Mouse (Mus musculus) myocyte (in vitro differentiated cells): ENCODE measurements around the gene Macrod1. TPM values are rescaled to one million over a fixed set of nuclear protein-coding genes. Genes with fewer than 3 reads are reported as not detected.

Experiments
- H3K27me3 ChIP-seq: one replicate; pipeline ENCODE4 v1.6.1; 2011; ENCODE audit not compliant: control insufficient read depth, insufficient read depth, insufficient read length
- H3K36me3 ChIP-seq: one replicate; pipeline ENCODE4 v1.6.1; 2011; ENCODE audit not compliant: control insufficient read depth, insufficient read depth
- H3K4me2 ChIP-seq: one replicate; pipeline ENCODE4 v1.6.1; 2011; ENCODE audit warnings: low read depth, control low read depth
- H3K4me3 ChIP-seq: one replicate; pipeline ENCODE4 v1.5.1; 2011; ENCODE audit warnings: mild to moderate bottlenecking, control low read depth, moderate library complexity
- H3K79me2 ChIP-seq: one replicate; pipeline ENCODE4 v1.6.1; 2011; ENCODE audit not compliant: control insufficient read depth, insufficient read depth
- H3ac ChIP-seq: one replicate; pipeline ENCODE4 v1.6.1; 2011; ENCODE audit not compliant: control insufficient read depth, insufficient read length
- CEBPB ChIP-seq: IDR thresholded peaks from 2 replicates; pipeline ENCODE4 v1.6.1; 2011; ENCODE audit warnings: mild to moderate bottlenecking, moderate library complexity; ENCODE audit not compliant: poor library complexity, insufficient read depth, severe bottlenecking
- E2F4 ChIP-seq: IDR thresholded peaks from one replicate; pipeline ENCODE4 v1.6.1; 2011; ENCODE audit warnings: mild to moderate bottlenecking, control low read depth, moderate library complexity; ENCODE audit not compliant: insufficient read depth
- MAX ChIP-seq: IDR thresholded peaks from one replicate; pipeline ENCODE4 v1.6.1; 2011; ENCODE audit warnings: low read depth, mild to moderate bottlenecking, control low read depth
- MYOD1 ChIP-seq, 3 experiments: IDR thresholded peaks; one replicate each; pipeline ENCODE4 v1.6.1; 2011; ENCODE audit warnings: control low read depth in 2 of 3, low read depth in 2 of 3, mild to moderate bottlenecking in 2 of 3, moderate library complexity in 1 of 3; ENCODE audit not compliant: insufficient read length in 2 of 3, control insufficient read depth in 1 of 3
- MYOG ChIP-seq, 3 experiments: IDR thresholded peaks; one replicate each; pipeline ENCODE4 v1.6.1; 2011; ENCODE audit warnings: control low read depth in 2 of 3, low read depth in 2 of 3, mild to moderate bottlenecking in 2 of 3; ENCODE audit not compliant: insufficient read length in 2 of 3, control insufficient read depth in 1 of 3, insufficient read depth in 1 of 3
- POLR2A ChIP-seq: IDR thresholded peaks from one replicate; pipeline ENCODE4 v1.6.1; 2011; ENCODE audit warnings: low read depth, mild to moderate bottlenecking, control low read depth, moderate library complexity; ENCODE audit not compliant: insufficient read length
- POLR2AphosphoS2 ChIP-seq: IDR thresholded peaks from one replicate; pipeline ENCODE4 v1.6.1; 2011; ENCODE audit warnings: low read depth, control low read depth; ENCODE audit not compliant: insufficient read length
- REST ChIP-seq: IDR thresholded peaks from one replicate; pipeline ENCODE4 v1.6.1; 2011; ENCODE audit warnings: mild to moderate bottlenecking, control low read depth, moderate library complexity; ENCODE audit not compliant: insufficient read depth, insufficient read length
- SRF ChIP-seq: IDR thresholded peaks from one replicate; pipeline ENCODE4 v1.6.1; 2011; ENCODE audit warnings: low read depth; ENCODE audit not compliant: control insufficient read depth, insufficient read length
- TCF12 ChIP-seq: IDR thresholded peaks from one replicate; pipeline ENCODE4 v1.6.1; 2011; ENCODE audit warnings: mild to moderate bottlenecking, control low read depth; ENCODE audit not compliant: poor library complexity, insufficient read depth, severe bottlenecking
- TCF3 ChIP-seq: IDR thresholded peaks from one replicate; pipeline ENCODE4 v1.6.1; 2011; ENCODE audit warnings: low read depth, control low read depth; ENCODE audit not compliant: insufficient read length
- USF1 ChIP-seq: IDR thresholded peaks from one replicate; pipeline ENCODE4 v1.6.1; 2011; ENCODE audit warnings: low read depth, mild to moderate bottlenecking, control low read depth, moderate library complexity
- polyA plus RNA-seq: library from polyadenylated mRNA; unstranded; fragments of >200 nt; fragmentation: generic; extraction: Trizol; gene quantifications from one replicate; pipeline ENCODE4 v1.2.1, GENCODE M21; 2012; ENCODE audit warnings: missing spikeins

The Macrod1 gene
- polyA plus RNA-seq, 1 experiment, result 82.4 TPM

DNA sequence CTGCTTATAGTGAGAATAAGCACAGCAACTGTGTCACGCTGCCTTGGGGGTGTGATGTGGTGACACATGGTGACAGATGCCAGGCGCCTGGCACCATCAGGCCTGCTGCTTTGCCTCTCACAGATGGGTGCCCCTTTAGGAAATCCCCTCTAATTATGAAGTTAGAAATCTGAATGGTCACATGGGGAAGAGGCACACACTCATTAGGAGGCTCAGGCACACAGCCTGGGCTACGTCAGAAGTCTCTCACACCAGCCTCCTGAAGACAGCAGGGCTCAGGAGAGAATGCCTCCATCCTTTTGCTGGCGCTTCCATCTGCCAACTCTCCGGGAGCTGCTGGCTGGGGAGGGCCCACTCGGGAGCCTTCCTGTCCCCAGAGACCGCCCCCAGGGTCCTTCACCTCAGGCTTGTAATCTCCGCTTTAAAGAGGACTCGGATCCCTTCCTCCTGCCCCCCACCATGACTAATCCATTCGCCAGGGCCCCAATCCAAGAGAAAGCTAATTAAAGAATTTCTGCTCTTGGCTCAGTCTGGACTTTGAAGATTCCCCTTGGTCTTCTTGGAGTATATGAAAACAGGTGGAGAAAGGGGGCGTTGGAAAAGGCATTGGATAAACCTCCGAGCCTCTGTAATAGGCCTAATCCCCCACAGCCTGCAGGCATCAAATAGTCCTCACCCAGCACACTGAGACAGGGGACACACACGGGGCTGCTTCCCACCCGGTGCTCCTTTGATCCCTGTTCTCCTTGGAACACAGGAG is 26.6 kb downstream of the Macrod1 start:
- Histone ChIP-seq H3K4me3 (no peak overlapping the region), H3ac (no peak overlapping the region), H3K79me2 (no peaks in the 10 kb centered on the region), H3K4me2 (no peak overlapping the region), H3K27me3 (no peaks in the 10 kb centered on the region), H3K36me3 (no peaks in the 10 kb centered on the region)
- TF ChIP-seq POLR2A (no peak), CEBPB (no peak), MAX (no peak), USF1 (no peak), REST (no peak), SRF (no peak), POLR2AphosphoS2 (no peak), TCF3 (peak; percentile 67), E2F4 (no peak), MYOD1 (IDR thresholded peaks at IDR 0.05; ENCODE audit: control insufficient read depth in 1 of 3, insufficient read length in 2 of 3, low read depth in 2 of 3) (peak in 2 of 3 experiments; percentile 55 to 91), TCF12 (peak; percentile 25), MYOG (IDR thresholded peaks at IDR 0.05; ENCODE audit: control insufficient read depth in 1 of 3, insufficient read depth in 1 of 3, insufficient read length in 2 of 3, low read depth in 2 of 3) (peak in 2 of 3 experiments; percentile 4 to 80)

DNA sequence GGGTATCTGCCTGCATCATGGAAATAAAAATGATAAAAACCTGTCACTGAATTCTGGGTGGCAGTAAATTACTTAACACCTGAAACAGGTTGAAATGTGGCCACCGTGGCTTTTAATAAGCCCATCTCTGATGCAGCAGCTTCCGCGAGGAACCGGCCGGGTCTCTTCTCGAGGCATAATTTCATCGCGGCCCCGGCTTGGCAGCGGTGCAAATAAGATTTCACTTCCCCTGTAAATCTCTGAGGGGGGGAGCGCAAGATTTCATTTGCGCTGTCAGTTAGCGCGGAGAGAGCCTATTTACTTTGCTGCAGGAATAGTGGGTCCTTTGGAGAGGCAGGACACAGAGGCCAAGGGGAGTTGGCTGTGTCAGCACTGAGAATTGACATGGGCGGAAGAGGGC is 28.1 kb downstream of the Macrod1 start:
- TF ChIP-seq REST, result no peak
- TF ChIP-seq MYOD1 (IDR thresholded peaks at IDR 0.05; ENCODE audit: control insufficient read depth in 1 of 3, insufficient read length in 2 of 3, low read depth in 2 of 3), result no peak
- no peak for TF ChIP-seq MAX
- Histone ChIP-seq H3K36me3 (no peaks in the 10 kb centered on the region), H3K27me3 (no peaks in the 10 kb centered on the region), H3K4me2 (no peak overlapping the region), H3K4me3 (no peak overlapping the region), H3ac (no peak overlapping the region), H3K79me2 (no peaks in the 10 kb centered on the region)

DNA sequence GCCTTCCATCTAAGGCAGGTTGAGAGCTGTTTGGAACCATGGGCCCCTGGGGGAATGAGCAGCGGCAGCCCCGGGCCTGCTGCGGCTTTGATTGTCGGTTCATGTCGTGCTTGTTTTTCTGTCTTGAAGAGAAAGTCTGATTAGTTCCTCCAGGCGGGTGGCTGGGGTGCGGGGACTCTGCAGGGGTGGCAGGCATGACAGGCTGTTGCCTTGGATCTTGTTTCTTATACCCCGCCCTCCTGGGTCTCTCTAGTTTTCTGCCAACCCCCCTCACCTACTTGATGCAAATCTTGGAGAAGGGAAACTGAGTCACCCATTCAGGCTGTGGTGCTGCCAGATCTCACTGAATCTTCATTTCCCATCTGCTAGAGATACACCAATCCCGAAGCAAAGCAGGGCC is 31.9 kb downstream of the Macrod1 start:
- no peaks in the 10 kb centered on the region for H3K79me2 ChIP-seq

DNA sequence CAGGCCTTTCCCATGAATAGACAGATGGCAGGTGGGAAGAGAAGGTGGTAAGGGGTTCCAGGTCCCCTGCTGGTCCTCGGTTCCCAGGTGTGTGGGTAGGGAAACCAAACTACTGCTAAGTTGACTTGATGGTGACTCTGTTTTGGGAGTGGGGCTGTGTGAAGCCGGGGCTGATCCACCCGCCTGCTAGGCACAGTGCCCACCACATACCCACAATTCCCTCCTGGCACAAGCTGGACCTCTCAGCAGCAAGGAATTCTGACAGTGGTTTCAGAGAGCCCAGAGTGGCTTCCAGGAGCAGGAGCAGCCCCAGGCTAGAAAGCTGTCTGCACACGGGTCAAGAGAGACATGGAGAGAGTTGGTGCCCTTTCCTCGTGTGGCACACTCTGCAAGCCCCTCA is 32.4 kb downstream of the Macrod1 start:
- TF ChIP-seq MAX, result no peak
- TF ChIP-seq MYOG (IDR thresholded peaks at IDR 0.05; ENCODE audit: control insufficient read depth in 1 of 3, insufficient read depth in 1 of 3, insufficient read length in 2 of 3, low read depth in 2 of 3), result peak in 1 of 3 experiments; percentile 28
- no peak for TF ChIP-seq SRF
- TF ChIP-seq POLR2A, result no peak
- TF ChIP-seq POLR2AphosphoS2, result no peak
- H3K4me3 ChIP-seq, result no peak overlapping the region
- H3K79me2 ChIP-seq, result no peaks in the 10 kb centered on the region
- H3K36me3 ChIP-seq, result no peaks in the 10 kb centered on the region
- H3K27me3 ChIP-seq, result no peaks in the 10 kb centered on the region
- no peak overlapping the region for H3ac ChIP-seq
- H3K4me2 ChIP-seq, result no peak overlapping the region

More for the DNA sequence above, 31.9 kb downstream of the Macrod1 start:
- H3K27me3 ChIP-seq, result no peaks in the 10 kb centered on the region
- H3K36me3 ChIP-seq, result no peaks in the 10 kb centered on the region
- no peak overlapping the region for H3K4me2 ChIP-seq
- TF ChIP-seq MAX (no peak), USF1 (no peak), REST (no peak), TCF12 (no peak), POLR2A (no peak), E2F4 (no peak), POLR2AphosphoS2 (no peak), MYOG (IDR thresholded peaks at IDR 0.05; ENCODE audit: control insufficient read depth in 1 of 3, insufficient read depth in 1 of 3, insufficient read length in 2 of 3, low read depth in 2 of 3) (no peak), TCF3 (no peak), SRF (no peak), CEBPB (no peak), MYOD1 (IDR thresholded peaks at IDR 0.05; ENCODE audit: control insufficient read depth in 1 of 3, insufficient read length in 2 of 3, low read depth in 2 of 3) (no peak)
- H3ac ChIP-seq, result no peak overlapping the region
- H3K4me3 ChIP-seq, result no peak overlapping the region

DNA sequence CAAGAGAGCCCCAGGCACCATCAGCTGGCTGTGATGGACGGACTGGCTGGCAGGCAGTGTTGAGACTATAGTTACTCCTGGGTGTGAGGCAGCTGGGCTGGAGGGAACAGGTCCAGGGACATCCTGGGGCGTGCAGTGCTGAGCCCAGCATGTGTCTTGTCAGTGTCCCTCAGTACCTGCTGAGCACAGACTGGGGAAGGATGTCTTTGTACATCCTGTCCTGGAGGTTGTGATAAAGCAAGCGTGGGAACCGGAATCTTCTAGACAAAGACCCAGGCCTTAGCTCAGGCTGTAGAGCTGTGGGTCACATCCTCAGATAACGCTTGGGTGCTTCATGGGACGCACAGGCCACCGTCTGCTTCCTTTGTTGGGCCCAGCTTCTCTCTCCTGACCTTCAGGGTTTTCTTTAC is 33.2 kb downstream of the Macrod1 start:
- TF ChIP-seq CEBPB (no peak), E2F4 (no peak), USF1 (no peak), MAX (no peak), REST (no peak), SRF (no peak), POLR2AphosphoS2 (no peak), MYOD1 (IDR thresholded peaks at IDR 0.05; ENCODE audit: control insufficient read depth in 1 of 3, insufficient read length in 2 of 3, low read depth in 2 of 3) (peak in 1 of 3 experiments; percentile 40), MYOG (IDR thresholded peaks at IDR 0.05; ENCODE audit: control insufficient read depth in 1 of 3, insufficient read depth in 1 of 3, insufficient read length in 2 of 3, low read depth in 2 of 3) (peak in 1 of 3 experiments; percentile 51), TCF3 (no peak), TCF12 (no peak), POLR2A (no peak)
- no peak overlapping the region for H3ac ChIP-seq
- no peaks in the 10 kb centered on the region for H3K36me3 ChIP-seq
- H3K79me2 ChIP-seq, result no peaks in the 10 kb centered on the region
- no peaks in the 10 kb centered on the region for H3K27me3 ChIP-seq
- no peak overlapping the region for H3K4me3 ChIP-seq
- H3K4me2 ChIP-seq, result no peak overlapping the region
